Mouse (Mus musculus) embryonic facial prominence, embryonic 11.5 days (tissue): ENCODE results near the gene Foxj2. TPM values are rescaled to one million over a fixed set of nuclear protein-coding genes. Genes with fewer than 3 reads are reported as not detected.
A peak's percentile ranks its signal among the peaks of the same experiment; 100 is the strongest.

ENCODE experiments used
- ATAC-seq: fragments of 200-750 bp; cut with Nextera tagmentation; replicated peaks from 2 replicates; pipeline ENCODE4 v1.8.0; 2017; ENCODE audit warnings: low read depth; ENCODE audit not compliant: insufficient number of reproducible peaks, low FRiP score, low TSS enrichment
- DNase-seq: peaks from one replicate; pipeline ENCODE4 v3.0.0-alpha.2; 2015; ENCODE audit warnings: low spot score
- H3K27ac ChIP-seq: fragments of 300-500 bp; sonication (generic); replicated peaks from 2 replicates; pipeline ENCODE4 v1.5.1; 2014; ENCODE audit warnings: mild to moderate bottlenecking, low read depth, low read length, control low read depth
- H3K27me3 ChIP-seq: fragments of 300-500 bp; sonication (generic); 2 replicates; pipeline ENCODE4 v1.6.1; 2014; ENCODE audit warnings: mild to moderate bottlenecking, low read length, moderate library complexity, mixed read lengths; ENCODE audit not compliant: control insufficient read depth, insufficient read depth
- H3K36me3 ChIP-seq: fragments of 300-500 bp; sonication (generic); replicated peaks from 2 replicates; pipeline ENCODE4 v1.6.1; 2014; ENCODE audit warnings: low read depth, mild to moderate bottlenecking, low read length, moderate library complexity, mixed read lengths; ENCODE audit not compliant: control insufficient read depth, insufficient read depth
- H3K4me1 ChIP-seq: fragments of 300-500 bp; sonication (generic); 2 replicates; pipeline ENCODE4 v1.6.1; 2014; ENCODE audit warnings: low read length, mixed read lengths; ENCODE audit not compliant: control insufficient read depth, insufficient read depth
- H3K4me2 ChIP-seq: fragments of 300-500 bp; sonication (generic); 2 replicates; pipeline ENCODE4 v1.6.1; 2014; ENCODE audit warnings: low read depth, mild to moderate bottlenecking, control low read depth, low read length, moderate library complexity
- H3K4me3 ChIP-seq: fragments of 300-500 bp; sonication (generic); 2 replicates; pipeline ENCODE4 v1.5.1; 2014; ENCODE audit warnings: low read depth, low read length, control low read depth
- H3K9ac ChIP-seq: fragments of 300-500 bp; sonication (generic); replicated peaks from 2 replicates; pipeline ENCODE4 v1.6.1; 2014; ENCODE audit warnings: mild to moderate bottlenecking, control low read depth, low read length
- H3K9me3 ChIP-seq: fragments of 300-500 bp; sonication (generic); replicated peaks from 2 replicates; pipeline ENCODE4 v1.6.1; 2016; ENCODE audit warnings: mild to moderate bottlenecking, low read length, inconsistent platforms, mixed read lengths; ENCODE audit not compliant: control insufficient read depth
- WGBS: fragments of 180-500 bp; shearing (Covaris S2); extraction: QIAGEN DNeasy Blood & Tissue Kit; methylation state at CpG from one replicate; pipeline ENCODE4 v1.1.7; 2014; 5-methylcytosine and 5-hydroxymethylcytosine counted together
- polyA plus RNA-seq: library from polyadenylated mRNA; unstranded; fragments of >200 nt; fragmentation: Nextera tagmentation; extraction: Ambion mirVana; gene quantifications from 2 replicates; pipeline ENCODE4 v1.2.1, GENCODE M21; 2014

Foxj2 gene
- polyA plus RNA-seq, 1 experiment from 2014 or later = 4.0 TPM

DNA sequence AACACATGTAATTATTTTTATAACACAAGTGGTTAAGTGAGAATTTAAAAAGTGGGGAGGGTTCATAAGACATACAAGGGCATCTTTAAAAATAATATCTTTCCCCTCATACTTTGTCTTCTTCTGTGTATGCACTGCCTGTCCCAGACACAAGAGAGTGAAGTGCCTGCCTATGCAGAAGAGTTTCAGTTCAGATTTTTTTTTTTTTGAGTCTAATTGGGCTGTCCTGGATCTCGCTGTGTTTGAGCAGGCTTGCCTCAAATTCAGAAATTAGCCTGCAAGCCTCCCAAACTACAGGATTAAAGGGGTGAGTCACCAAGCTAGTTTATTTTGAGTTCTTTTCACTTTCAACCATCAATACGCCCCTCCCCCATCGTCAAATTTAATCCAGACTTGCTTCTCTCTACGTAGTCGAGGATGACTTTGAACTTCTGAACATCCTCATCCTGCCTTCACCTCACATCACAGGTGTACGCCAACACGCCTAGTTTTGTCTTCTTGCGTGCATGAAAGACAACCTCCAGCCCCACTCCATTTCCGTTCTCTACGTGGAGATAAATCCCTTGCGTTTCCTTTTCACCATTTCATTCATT, 9.6 kb upstream of the Foxj2 start:
- WGBS = under 1% methylated on average over 11 of the region's 11 CpGs
- Histone ChIP-seq H3K36me3 (no peaks in the 10 kb centered on the region), H3K4me3 (peak overlapping the region; percentile 67), H3K27ac (peak overlapping the region; percentile 30), H3K4me1 (peaks cover 4% of the 10 kb centered on the region), H3K27me3 (no peaks in the 10 kb centered on the region), H3K9ac (peak overlapping the region; percentile 58), H3K4me2 (peak overlapping the region; percentile 55), H3K9me3 (no peaks in the 10 kb centered on the region)
- ATAC-seq = no peak
- DNase-seq = peak; percentile 57

DNA sequence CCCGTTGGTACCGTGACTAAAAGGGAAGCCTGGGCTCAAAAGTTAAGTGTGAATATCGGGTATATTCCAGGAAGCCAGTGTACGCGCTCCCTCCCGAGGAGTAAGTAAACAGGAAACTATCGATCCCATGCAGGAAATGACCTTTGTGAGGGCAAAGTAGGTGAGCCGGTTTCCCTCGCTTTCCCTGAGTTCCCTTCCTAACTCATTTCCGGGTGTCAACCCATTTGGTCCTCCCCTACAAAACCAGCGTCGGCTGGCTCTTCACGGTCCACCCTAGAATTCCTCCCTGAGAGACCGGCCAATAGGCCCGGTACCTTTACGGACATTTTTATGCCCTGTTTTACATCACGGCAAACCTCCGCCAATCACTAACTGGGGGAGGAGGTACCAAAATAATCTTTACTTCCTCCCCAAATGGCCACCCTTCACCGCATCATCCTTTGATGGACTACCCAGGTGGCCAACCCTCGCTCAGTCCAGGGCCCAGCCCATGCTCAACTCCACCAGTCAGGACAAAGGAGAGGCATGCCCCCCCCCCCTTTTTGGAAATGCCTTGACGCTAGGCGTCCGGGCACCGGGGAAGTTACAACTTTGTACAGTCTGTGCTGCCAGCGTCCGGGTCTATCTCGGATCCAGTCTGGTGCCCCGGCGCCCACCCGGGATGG, 9.0 kb upstream of the Foxj2 start:
- Histone ChIP-seq H3K27ac (peak overlapping the region; percentile 99), H3K9me3 (no peaks in the 10 kb centered on the region), H3K4me1 (peaks cover 4% of the 10 kb centered on the region), H3K4me3 (peak overlapping the region; percentile 67), H3K27me3 (no peaks in the 10 kb centered on the region), H3K36me3 (no peaks in the 10 kb centered on the region), H3K9ac (peak overlapping the region; percentile 80), H3K4me2 (peak overlapping the region; percentile 61)
- DNase-seq (peak; percentile 97), ATAC-seq (peak; percentile 100)
- 0% methylated on average over 27 of the region's 30 CpGs for WGBS

DNA sequence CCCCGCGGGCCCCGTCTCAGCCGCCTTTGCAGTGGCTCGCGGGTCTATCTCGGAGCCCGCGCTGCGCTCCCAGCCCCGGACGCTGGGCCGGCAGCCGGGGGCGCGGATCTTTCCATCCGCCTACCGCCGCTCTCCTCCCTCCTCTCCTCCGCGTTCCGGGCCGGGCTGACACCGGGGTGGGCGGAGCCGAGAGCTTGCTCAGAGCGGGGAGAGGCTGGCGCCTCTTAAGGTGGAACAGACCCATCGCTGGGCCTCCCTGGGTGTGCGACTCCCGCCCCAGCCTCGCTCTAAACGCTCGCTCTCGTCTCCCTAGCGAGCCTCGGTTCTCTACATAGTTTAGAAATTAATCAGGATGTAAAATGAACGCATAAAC, 8.4 kb upstream of the Foxj2 start:
- no peaks in the 10 kb centered on the region for H3K36me3 ChIP-seq
- H3K27me3 ChIP-seq = no peaks in the 10 kb centered on the region
- H3K27ac ChIP-seq = peak overlapping the region; percentile 99
- DNase-seq = peak; percentile 91
- no peaks in the 10 kb centered on the region for H3K9me3 ChIP-seq
- ATAC-seq = peak; percentile 95
- peak overlapping the region; percentile 67 for H3K4me3 ChIP-seq
- peak overlapping the region; percentile 61 for H3K4me2 ChIP-seq
- H3K9ac ChIP-seq = peak overlapping the region; percentile 80
- peaks cover 4% of the 10 kb centered on the region for H3K4me1 ChIP-seq
- WGBS = 1% methylated on average over 38 of the region's 38 CpGs

- Histone ChIP-seq H3K27ac (peak overlapping the region; percentile 41; the same call in 1 of the 2 replicates), H3K4me3 (peak overlapping the region; percentile 67), H3K9ac (peak overlapping the region; percentile 5), H3K9me3 (no peaks in the 10 kb centered on the region), H3K4me2 (peak overlapping the region; percentile 61), H3K27me3 (no peaks in the 10 kb centered on the region), H3K36me3 (no peaks in the 10 kb centered on the region), H3K4me1 (peaks cover 4% of the 10 kb centered on the region)
- WGBS = 27% methylated on average over 16 of the region's 16 CpGs
- ATAC-seq = 0 out of 2 replicates have a peak, but pooled peaks have one; percentile 24
- DNase-seq = peak; percentile 73
These were observed 7.7 kb upstream of the Foxj2 start for GRCm38 (mm10) chr6:122811771-122812600.

- 87% methylated on average over 4 of the region's 4 CpGs for WGBS
- Histone ChIP-seq H3K4me1 (peaks cover 4% of the 10 kb centered on the region), H3K36me3 (no peaks in the 10 kb centered on the region), H3K27ac (no peak overlapping the region), H3K9ac (no peak overlapping the region), H3K4me2 (no peak overlapping the region), H3K9me3 (no peaks in the 10 kb centered on the region), H3K27me3 (no peaks in the 10 kb centered on the region), H3K4me3 (no peak overlapping the region)
- DNase-seq (no peak), ATAC-seq (no peak)
These were observed 7.0 kb upstream of the Foxj2 start for GRCm38 (mm10) chr6:122812716-122813115.

GRCm38 (mm10) chr6:122813640-122814039, 6.1 kb upstream of the Foxj2 start:
- H3K9ac ChIP-seq = no peak overlapping the region
- ATAC-seq = no peak
- WGBS = 82% methylated on average over 4 of the region's 4 CpGs

DNA sequence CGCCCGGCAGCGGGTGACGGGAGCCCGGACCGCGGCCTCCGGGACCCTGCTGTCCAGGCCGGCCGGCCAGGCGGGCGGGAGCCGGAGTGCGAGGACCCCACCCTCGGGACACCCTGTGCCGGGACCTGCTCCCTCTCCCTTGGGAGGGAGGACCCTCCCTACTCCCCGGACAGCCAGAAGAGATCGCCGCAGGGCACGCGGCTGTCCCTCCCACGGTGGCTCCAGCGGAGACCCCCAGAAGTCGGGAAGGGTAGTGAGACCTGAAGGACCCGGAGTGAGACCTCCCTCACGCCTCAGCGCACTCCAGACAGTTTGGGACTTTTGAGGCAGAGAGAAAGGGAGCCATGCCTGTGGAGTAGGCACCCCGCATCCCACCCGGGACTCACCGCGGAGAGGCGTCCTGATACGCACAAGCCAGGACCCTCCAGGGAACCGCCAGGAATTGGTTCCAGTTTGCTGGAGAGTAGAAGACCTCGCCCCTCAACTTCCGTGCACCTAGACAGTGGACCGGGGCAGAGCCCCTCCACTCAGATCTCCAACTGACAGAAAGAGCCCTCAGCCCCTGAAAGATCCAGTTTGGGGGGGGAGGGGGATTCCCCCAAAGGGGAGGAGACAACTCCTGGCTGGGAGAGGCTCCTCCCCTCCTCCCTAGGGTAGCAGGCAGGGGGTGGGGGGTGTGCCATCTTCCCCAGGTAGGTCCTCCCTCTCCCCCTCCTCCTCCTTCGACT, 521 bp downstream of the Foxj2 start:
- WGBS = under 1% methylated on average over 37 of the region's 38 CpGs
- H3K27me3 ChIP-seq = no peaks in the 10 kb centered on the region
- no peaks in the 10 kb centered on the region; the same call in 1 of the 2 replicates for H3K4me1 ChIP-seq
- H3K4me2 ChIP-seq = peak overlapping the region; percentile 83
- DNase-seq = peak; percentile 57
- peak; percentile 70 for ATAC-seq
- H3K9me3 ChIP-seq = no peaks in the 10 kb centered on the region
- H3K9ac ChIP-seq = peak overlapping the region; percentile 92
- no peak overlapping the region for H3K27ac ChIP-seq
- no peaks in the 10 kb centered on the region for H3K36me3 ChIP-seq
- peak overlapping the region; percentile 83 for H3K4me3 ChIP-seq

More at GRCm38 (mm10) chr6:122813640-122814039, 6.1 kb upstream of the Foxj2 start:
- Histone ChIP-seq H3K9me3 (no peaks in the 10 kb centered on the region), H3K27ac (no peak overlapping the region), H3K27me3 (no peaks in the 10 kb centered on the region), H3K4me1 (peaks cover 4% of the 10 kb centered on the region), H3K4me2 (no peak overlapping the region), H3K36me3 (no peaks in the 10 kb centered on the region), H3K4me3 (no peak overlapping the region)
- no peak for DNase-seq
